Comparison of ENCODE assay signal across 19 mouse cellular contexts in the genomic region with DNA sequence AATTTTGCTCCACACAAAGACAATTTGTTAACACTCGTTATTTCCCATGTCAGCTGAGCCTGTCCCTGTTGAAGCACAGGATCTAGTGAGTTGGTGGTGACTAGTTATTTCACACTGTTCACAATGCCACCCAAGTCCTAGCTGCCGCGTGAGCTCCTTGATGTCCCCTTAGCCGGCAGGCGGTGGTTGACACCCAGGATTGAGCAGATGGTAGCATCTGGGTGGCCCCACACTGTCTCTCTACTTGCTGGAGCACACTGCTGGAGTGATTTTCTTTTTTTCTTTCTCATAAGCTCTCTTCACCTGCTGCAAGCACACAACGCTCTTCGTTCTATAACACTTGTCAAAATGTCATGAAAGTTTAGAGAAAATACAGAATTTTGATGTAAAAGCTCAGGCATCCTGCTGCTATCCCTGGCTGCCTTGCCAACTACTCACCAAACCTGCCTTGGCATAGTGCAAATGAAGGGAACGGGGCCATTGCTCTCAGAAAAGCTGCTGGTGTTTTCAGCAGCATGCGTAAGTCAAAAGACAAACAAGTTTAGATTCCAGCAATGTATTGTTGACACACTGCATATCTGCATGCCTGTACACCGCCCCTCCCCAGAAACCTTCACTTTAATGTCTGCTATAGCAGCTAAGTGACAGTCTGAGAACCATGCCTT. TPM values are rescaled to one million over a fixed set of nuclear protein-coding genes. Genes with fewer than 3 reads are reported as not detected.
"Had no signal": no experiment of that assay in that cellular context is flagged by ENCODE, and none has a peak within 500 bp of the region (broad histone marks: within the 10 kb centered on the region; RNA-seq: fewer than 3 reads in every experiment).

No protein-coding gene starts in this region.

- H3K27ac ChIP-seq: limb, embryonic 12.5 days; liver, embryonic 13.5 days; lung, embryonic 15.5 days; midbrain, embryonic 12.5 days; neural tube, embryonic 15.5 days had no signal

- H3K9me3 ChIP-seq: limb, embryonic 12.5 days; liver, embryonic 13.5 days; lung, embryonic 15.5 days; midbrain, embryonic 12.5 days; neural tube, embryonic 15.5 days had no signal

- H3K4me1 ChIP-seq: limb, embryonic 12.5 days; liver, embryonic 13.5 days; lung, embryonic 15.5 days; neural tube, embryonic 15.5 days had no signal

- H3K9ac ChIP-seq: limb, embryonic 12.5 days; liver, embryonic 13.5 days; liver, postnatal 0 days; lung, embryonic 15.5 days; midbrain, embryonic 12.5 days; neural tube, embryonic 15.5 days had no signal

- ATAC-seq: liver, postnatal 0 days had no signal

- H3K4me3 ChIP-seq: limb, embryonic 12.5 days; liver, embryonic 13.5 days; lung, embryonic 15.5 days; midbrain, embryonic 12.5 days; myocyte; neural tube, embryonic 15.5 days had no signal

- DNase-seq: kidney, postnatal 25 days; liver; liver, embryonic 13.5 days; liver, postnatal 0 days; right cerebral cortex, postnatal 25 days; thymus, postnatal 4 days had no signal

- H3K27me3 ChIP-seq: limb, embryonic 12.5 days; liver, embryonic 13.5 days; lung, embryonic 15.5 days; midbrain, embryonic 12.5 days; neural tube, embryonic 15.5 days had no signal

- H3K36me3 ChIP-seq: limb, embryonic 12.5 days; liver, embryonic 13.5 days; lung, embryonic 15.5 days; midbrain, embryonic 12.5 days; neural tube, embryonic 15.5 days had no signal

- H3K4me2 ChIP-seq: limb, embryonic 12.5 days; liver, embryonic 13.5 days; lung, embryonic 15.5 days; midbrain, embryonic 12.5 days; neural tube, embryonic 15.5 days had no signal

RNA-seq across cellular contexts. Expression of gene Gm10217, which starts 3.4 kb away (rescaled TPM):
- total RNA-seq: layer of hippocampus, postnatal 25 days; left cerebral cortex, adult 8-10 months; left cerebral cortex, postnatal 25 days; megakaryocyte-erythroid progenitor cell, adult 5-6 weeks had no signal
- polyA plus RNA-seq: kidney, embryonic 16.5 days; limb, embryonic 12.5 days; liver, embryonic 13.5 days; liver, postnatal 0 days; lung, embryonic 15.5 days; midbrain, embryonic 12.5 days; myocyte; neural tube, embryonic 11.5 days; neural tube, embryonic 15.5 days; small intestine, adult 2 months; stomach, embryonic 16.5 days had no signal
